Mouse (Mus musculus): ENCODE data around the gene Gnb3. TPM values are rescaled to one million over a fixed set of nuclear protein-coding genes. Genes with fewer than 3 reads are reported as not detected.

Gene Gnb3
- 0.46 and 0.74 TPM in 2 replicates for polyA plus RNA-seq (2015; fragmentation: Nextera tagmentation; extraction: Ambion mirVana)

DNA sequence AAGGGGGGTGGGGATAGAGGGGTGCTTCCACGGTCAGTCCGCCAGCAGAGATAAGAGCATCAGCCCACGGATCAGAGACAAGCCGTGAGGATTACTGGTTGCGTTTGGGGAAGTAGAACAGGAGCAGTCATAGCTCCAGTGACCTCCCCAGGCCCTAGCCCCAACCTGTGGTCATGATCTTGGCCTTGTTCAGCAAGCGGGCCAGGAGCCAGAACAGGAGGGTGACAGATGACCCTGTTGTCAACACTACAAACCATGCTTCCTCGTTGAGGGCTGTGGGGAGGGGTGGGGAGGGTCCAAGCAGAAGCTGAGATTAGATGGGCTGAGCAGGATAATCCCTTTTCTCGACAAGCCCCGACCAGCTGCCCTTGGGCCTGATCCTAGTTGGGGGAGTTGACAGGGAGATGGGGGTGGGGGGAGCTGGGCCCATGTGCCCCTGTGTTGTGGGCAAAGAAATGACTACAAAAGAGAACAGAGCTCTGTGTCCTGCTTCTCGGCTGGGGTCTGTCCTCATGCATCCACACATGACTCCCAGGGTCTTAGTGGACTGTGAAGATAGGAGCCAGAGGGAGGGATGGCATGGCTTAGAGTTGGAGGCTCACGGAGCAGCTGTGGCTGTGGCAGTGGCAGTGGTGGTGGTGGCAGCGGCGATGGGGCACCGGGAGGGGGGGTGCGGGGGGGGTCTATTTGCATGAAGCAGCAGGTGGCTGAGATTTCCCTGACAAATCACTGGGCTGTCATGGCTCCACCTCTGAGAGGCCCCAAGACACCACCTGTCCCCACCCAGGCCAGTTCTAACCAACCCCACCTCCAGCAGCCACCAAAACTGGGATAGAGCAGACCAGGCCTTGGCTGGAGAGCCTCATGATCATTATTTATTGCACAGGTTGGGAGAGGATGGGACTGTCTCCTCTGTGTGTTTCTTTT lies at the start of gene Gnb3:
Gene Gnb3 (minus strand): TSS at position 35 of the 927 bp plus-strand sequence.
- Histone ChIP-seq H3K4me1 (peaks cover 15% of the 10 kb centered on the region), H3K9ac (peak within 1 kb of the TSS; percentile 45), H3K27ac (0 out of 2 replicates have a peak within 1 kb of the TSS, but pooled peaks have one; percentile 8), H3K36me3 (ENCODE audit: poor library complexity, severe bottlenecking) (peaks cover 26% of the 10 kb centered on the region), H3K4me3 (no peak within 1 kb of the TSS), H3K4me2 (no peak within 1 kb of the TSS), H3K9me3 (replicated peaks) (no peaks in the 10 kb centered on the region), H3K27me3 (no peaks in the 10 kb centered on the region)
- 29% methylated on average over 15 of the region's 15 CpGs for WGBS
- ATAC-seq: peak; percentile 19; the same call in 1 of the 2 replicates

- peaks cover 4% of the 10 kb centered on the region; the same call in 1 of the 2 replicates for H3K9me3 ChIP-seq (replicated peaks)
- no peak overlapping the region for H3K4me3 ChIP-seq
- H3K9ac ChIP-seq: no peak overlapping the region
- no peak for ATAC-seq
- H3K4me2 ChIP-seq: no peak overlapping the region
- no peaks in the 10 kb centered on the region for H3K4me1 ChIP-seq
- H3K27me3 ChIP-seq: no peaks in the 10 kb centered on the region
- no peak overlapping the region for H3K27ac ChIP-seq
- no peaks in the 10 kb centered on the region for H3K36me3 ChIP-seq (ENCODE audit: poor library complexity, severe bottlenecking)
- 93% methylated on average over 6 of the region's 6 CpGs for WGBS
These were observed 48.6 kb upstream of the Gnb3 start for GRCm38 (mm10) chr6:124888555-124889125.

DNA sequence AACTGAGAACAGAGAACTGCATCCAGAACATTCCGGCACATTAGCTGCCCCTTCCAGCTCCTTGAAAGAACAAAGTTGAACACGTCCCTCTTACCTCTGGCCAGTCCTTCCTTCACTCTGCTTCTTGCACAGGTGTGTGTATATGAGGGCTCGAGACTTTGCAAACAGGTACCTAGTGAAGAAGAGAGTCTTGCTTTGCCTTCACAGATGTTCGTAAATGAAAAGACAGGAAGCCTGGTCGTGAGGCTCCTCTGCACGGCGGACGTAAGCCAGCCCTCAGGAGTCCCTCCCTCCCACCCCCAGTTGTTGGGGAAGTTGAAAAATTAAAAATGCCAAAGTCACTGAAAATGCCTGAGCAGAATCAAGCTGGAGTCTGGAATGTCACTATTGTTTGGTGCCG lies 47.9 kb upstream of the Gnb3 start, which contains the start of gene Cd4:
Gene Cd4 (minus strand): TSS at position 236 of the 400 bp plus-strand sequence.
- H3K27me3 ChIP-seq: no peaks in the 10 kb centered on the region
- ATAC-seq: no peak
- H3K9me3 ChIP-seq (replicated peaks): peaks cover 4% of the 10 kb centered on the region; the same call in 1 of the 2 replicates
- H3K4me2 ChIP-seq: no peak within 1 kb of the TSS
- H3K4me1 ChIP-seq: no peaks in the 10 kb centered on the region
- H3K27ac ChIP-seq: no peak within 1 kb of the TSS
- H3K9ac ChIP-seq: no peak within 1 kb of the TSS
- H3K36me3 ChIP-seq (ENCODE audit: poor library complexity, severe bottlenecking): no peaks in the 10 kb centered on the region
- no peak within 1 kb of the TSS for H3K4me3 ChIP-seq
- WGBS: 90% methylated on average over 9 of the region's 9 CpGs

GRCm38 (mm10) chr6:124885956-124886381 lies 45.9 kb upstream of the Gnb3 start:
- Histone ChIP-seq H3K27me3 (no peaks in the 10 kb centered on the region), H3K27ac (no peak overlapping the region), H3K4me1 (no peaks in the 10 kb centered on the region), H3K4me3 (no peak overlapping the region), H3K4me2 (no peak overlapping the region), H3K9ac (no peak overlapping the region), H3K9me3 (replicated peaks) (peaks cover 4% of the 10 kb centered on the region; the same call in 1 of the 2 replicates), H3K36me3 (ENCODE audit: poor library complexity, severe bottlenecking) (no peaks in the 10 kb centered on the region)
- 88% methylated on average over 8 of the region's 8 CpGs for WGBS
- ATAC-seq: no peak

- Histone ChIP-seq H3K9ac (no peak overlapping the region), H3K4me2 (no peak overlapping the region), H3K9me3 (replicated peaks) (peaks cover 4% of the 10 kb centered on the region; the same call in 1 of the 2 replicates), H3K4me3 (no peak overlapping the region), H3K27me3 (0 out of 2 replicates have a peak, but pooled peaks cover 2% of the 10 kb centered on the region), H3K36me3 (ENCODE audit: poor library complexity, severe bottlenecking) (no peaks in the 10 kb centered on the region), H3K4me1 (no peaks in the 10 kb centered on the region), H3K27ac (no peak overlapping the region)
- ATAC-seq: no peak
- 84% methylated on average over 10 of the region's 10 CpGs for WGBS
These were observed 44.8 kb upstream of the Gnb3 start for GRCm38 (mm10) chr6:124884714-124885500.

DNA sequence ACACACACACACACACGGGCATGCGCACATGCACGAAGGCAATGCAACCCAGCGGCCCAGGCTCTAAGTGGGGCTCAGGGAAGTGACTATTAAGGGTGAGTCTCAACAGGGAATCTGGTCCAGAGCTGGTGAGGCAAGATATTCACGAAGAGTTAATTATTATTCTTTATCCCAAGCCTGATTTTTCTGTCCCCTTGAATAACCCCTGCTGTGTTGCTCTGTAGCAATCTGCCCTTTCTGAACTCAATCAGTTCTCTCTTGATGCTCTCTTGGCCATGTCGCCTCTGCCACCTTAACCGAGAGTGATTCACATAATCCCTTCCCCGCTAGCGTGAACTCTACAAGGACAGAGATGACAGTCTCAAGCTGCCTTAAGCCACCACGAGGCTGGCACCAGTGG lies 43.3 kb upstream of the Gnb3 start:
- 68% methylated on average over 10 of the region's 10 CpGs for WGBS
- no peak for ATAC-seq
- Histone ChIP-seq H3K9ac (no peak overlapping the region), H3K9me3 (replicated peaks) (no peaks in the 10 kb centered on the region), H3K27me3 (0 out of 2 replicates have a peak, but pooled peaks cover 2% of the 10 kb centered on the region), H3K27ac (no peak overlapping the region), H3K4me3 (no peak overlapping the region), H3K36me3 (ENCODE audit: poor library complexity, severe bottlenecking) (no peaks in the 10 kb centered on the region), H3K4me1 (no peaks in the 10 kb centered on the region), H3K4me2 (no peak overlapping the region)

DNA sequence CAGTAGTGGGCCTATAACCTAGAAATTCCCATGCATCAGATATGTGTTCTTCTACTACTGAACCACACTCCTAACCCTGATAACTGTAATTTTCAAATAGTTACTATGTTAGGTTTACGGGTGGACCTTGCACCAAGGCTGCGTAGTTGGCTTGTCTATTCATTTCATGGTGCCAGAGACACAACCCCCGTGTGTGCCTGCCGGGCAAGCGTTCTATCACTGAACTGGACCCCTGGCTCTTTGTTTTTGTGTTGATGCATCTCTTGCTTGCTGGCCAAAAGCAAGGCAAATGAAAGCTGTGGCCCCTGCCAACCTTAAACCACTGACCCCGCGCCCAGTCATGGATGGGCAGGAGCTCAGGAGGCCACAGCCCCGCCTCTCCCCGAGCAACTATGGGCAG lies 41.7 kb upstream of the Gnb3 start:
- H3K4me3 ChIP-seq: no peak overlapping the region
- WGBS: 89% methylated on average over 9 of the region's 9 CpGs
- ATAC-seq: no peak

GRCm38 (mm10) chr6:124879390-124879789 lies 39.3 kb upstream of the Gnb3 start:
- 72% methylated on average over 6 of the region's 6 CpGs for WGBS
- no peak overlapping the region for H3K4me2 ChIP-seq
- no peaks in the 10 kb centered on the region for H3K4me1 ChIP-seq
- no peak overlapping the region for H3K4me3 ChIP-seq
- H3K36me3 ChIP-seq (ENCODE audit: poor library complexity, severe bottlenecking): no peaks in the 10 kb centered on the region
- no peak overlapping the region for H3K9ac ChIP-seq
- H3K9me3 ChIP-seq (replicated peaks): no peaks in the 10 kb centered on the region
- H3K27ac ChIP-seq: no peak overlapping the region
- H3K27me3 ChIP-seq: 0 out of 2 replicates have a peak, but pooled peaks cover 2% of the 10 kb centered on the region
- ATAC-seq: no peak

More for the DNA sequence above, 41.7 kb upstream of the Gnb3 start:
- no peak overlapping the region for H3K9ac ChIP-seq
- H3K9me3 ChIP-seq (replicated peaks): no peaks in the 10 kb centered on the region
- H3K4me1 ChIP-seq: no peaks in the 10 kb centered on the region
- no peak overlapping the region for H3K27ac ChIP-seq
- H3K36me3 ChIP-seq (ENCODE audit: poor library complexity, severe bottlenecking): no peaks in the 10 kb centered on the region
- no peak overlapping the region for H3K4me2 ChIP-seq
- 0 out of 2 replicates have a peak, but pooled peaks cover 2% of the 10 kb centered on the region for H3K27me3 ChIP-seq

DNA sequence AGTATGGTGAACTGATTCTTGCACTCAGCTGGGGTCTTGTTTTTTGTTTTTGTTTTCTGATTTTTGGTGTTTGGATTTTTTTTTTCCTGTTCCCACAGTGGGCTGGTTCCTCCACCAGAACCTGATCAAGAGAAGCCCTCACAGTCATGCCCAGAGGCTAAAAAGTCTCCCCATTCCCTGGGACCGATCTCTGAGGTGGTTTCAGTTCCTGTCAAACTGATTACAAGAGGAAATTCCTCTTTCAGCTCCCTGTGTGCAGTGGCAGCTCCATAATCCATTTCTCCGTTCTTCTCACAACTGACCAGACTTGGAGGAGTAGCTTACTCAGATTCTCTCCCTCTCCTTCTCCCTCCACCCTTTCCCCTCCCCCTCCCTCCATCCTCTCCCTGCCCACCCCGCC lies 34.3 kb upstream of the Gnb3 start:
- no peaks in the 10 kb centered on the region for H3K36me3 ChIP-seq (ENCODE audit: poor library complexity, severe bottlenecking)
- no peak overlapping the region for H3K4me3 ChIP-seq
- H3K4me1 ChIP-seq: no peaks in the 10 kb centered on the region
- H3K4me2 ChIP-seq: no peak overlapping the region
- no peak for ATAC-seq
- H3K27ac ChIP-seq: no peak overlapping the region
- WGBS: 52% methylated on average over 3 of the region's 3 CpGs
- H3K27me3 ChIP-seq: no peaks in the 10 kb centered on the region
- no peaks in the 10 kb centered on the region for H3K9me3 ChIP-seq (replicated peaks)
- no peak overlapping the region for H3K9ac ChIP-seq

- H3K9me3 ChIP-seq (replicated peaks): no peaks in the 10 kb centered on the region
- no peaks in the 10 kb centered on the region for H3K27me3 ChIP-seq
- H3K9ac ChIP-seq: no peak overlapping the region
- no peak overlapping the region for H3K27ac ChIP-seq
- ATAC-seq: no peak
- H3K4me1 ChIP-seq: peaks cover 33% of the 10 kb centered on the region
- no peak overlapping the region for H3K4me3 ChIP-seq
- 58% methylated on average over 6 of the region's 7 CpGs for WGBS
- H3K36me3 ChIP-seq (ENCODE audit: poor library complexity, severe bottlenecking): no peaks in the 10 kb centered on the region
- H3K4me2 ChIP-seq: no peak overlapping the region
These were observed 26.5 kb upstream of the Gnb3 start for GRCm38 (mm10) chr6:124866560-124866959.

- Histone ChIP-seq H3K4me1 (peaks cover 40% of the 10 kb centered on the region), H3K27me3 (no peaks in the 10 kb centered on the region), H3K9ac (no peak overlapping the region), H3K36me3 (ENCODE audit: poor library complexity, severe bottlenecking) (peaks cover 4% of the 10 kb centered on the region; the same call in 1 of the 2 replicates), H3K27ac (no peak overlapping the region), H3K4me2 (no peak overlapping the region), H3K4me3 (no peak overlapping the region), H3K9me3 (replicated peaks) (no peaks in the 10 kb centered on the region)
- ATAC-seq: no peak
- WGBS: 66% methylated on average over 18 of the region's 18 CpGs
These were observed 25.8 kb upstream of the Gnb3 start for GRCm38 (mm10) chr6:124865766-124866362.
